Mouse (Mus musculus) kidney, embryonic 14.5 days (tissue): ENCODE results near the gene Manf. TPM values are rescaled to one million over a fixed set of nuclear protein-coding genes. Genes with fewer than 3 reads are reported as not detected.

Source experiments
- ATAC-seq: fragments of 200-750 bp; cut with Nextera tagmentation; 2 replicates; pipeline ENCODE4 v1.8.0; 2017; ENCODE audit warnings: moderate number of reproducible peaks, mild to moderate bottlenecking, moderate TSS enrichment, moderate library complexity; ENCODE audit not compliant: low FRiP score, low TSS enrichment
- H3K27ac ChIP-seq: fragments of 300-500 bp; sonication (generic); 2 replicates; pipeline ENCODE4 v1.5.1; 2014; ENCODE audit warnings: low read depth, mild to moderate bottlenecking, low read length, moderate library complexity, mixed read lengths
- H3K27me3 ChIP-seq: fragments of 300-500 bp; sonication (generic); 2 replicates; pipeline ENCODE4 v1.6.1; 2014; ENCODE audit warnings: mild to moderate bottlenecking, low read length; ENCODE audit not compliant: control insufficient read depth, insufficient read depth
- H3K36me3 ChIP-seq: fragments of 300-500 bp; sonication (generic); 2 replicates; pipeline ENCODE4 v1.6.1; 2014; ENCODE audit warnings: low read length, mixed read lengths; ENCODE audit not compliant: control insufficient read depth, insufficient read depth
- H3K4me1 ChIP-seq: fragments of 300-500 bp; sonication (generic); 2 replicates; pipeline ENCODE4 v1.6.1; 2014; ENCODE audit warnings: low read length, mixed read lengths; ENCODE audit not compliant: control insufficient read depth, insufficient read depth
- H3K4me2 ChIP-seq: fragments of 300-500 bp; sonication (generic); replicated peaks from 2 replicates; pipeline ENCODE4 v1.6.1; 2014; ENCODE audit warnings: low read depth, mild to moderate bottlenecking, low read length
- H3K4me3 ChIP-seq: fragments of 300-500 bp; sonication (generic); 2 replicates; pipeline ENCODE4 v1.5.1; 2014; ENCODE audit warnings: mild to moderate bottlenecking, low read length
- H3K9ac ChIP-seq: fragments of 300-500 bp; sonication (generic); 2 replicates; pipeline ENCODE4 v1.6.1; 2014; ENCODE audit warnings: low read depth, mild to moderate bottlenecking, low read length, moderate library complexity
- H3K9me3 ChIP-seq: fragments of 300-500 bp; sonication (generic); 2 replicates; pipeline ENCODE4 v1.6.1; 2016; ENCODE audit warnings: low read length; ENCODE audit not compliant: control insufficient read depth
- WGBS: fragments of 180-500 bp; shearing (Covaris S2); extraction: QIAGEN DNeasy Blood & Tissue Kit; methylation state at CpG from one replicate; pipeline ENCODE4 v1.1.7; 2014; 5-methylcytosine and 5-hydroxymethylcytosine counted together
- polyA plus RNA-seq: library from polyadenylated mRNA; unstranded; fragments of >200 nt; fragmentation: Nextera tagmentation; extraction: Ambion mirVana; gene quantifications from 2 replicates; pipeline ENCODE4 v1.2.1, GENCODE M21; 2014

Gene Manf
- polyA plus RNA-seq, 1 experiment from 2014 or later = 295 TPM

- no peak overlapping the region for H3K4me2 ChIP-seq
- no peaks in the 10 kb centered on the region for H3K4me1 ChIP-seq
- H3K9me3 ChIP-seq = no peaks in the 10 kb centered on the region
- WGBS = 42% methylated on average over 3 of the region's 3 CpGs
- H3K36me3 ChIP-seq = peaks cover 74% of the 10 kb centered on the region
- H3K27me3 ChIP-seq = no peaks in the 10 kb centered on the region
- H3K27ac ChIP-seq = no peak overlapping the region
- no peak for ATAC-seq
- H3K9ac ChIP-seq = no peak overlapping the region
- no peak overlapping the region for H3K4me3 ChIP-seq
These were observed 15.1 kb downstream of the Manf start for GRCm38 (mm10) chr9:106876666-106877065.

DNA sequence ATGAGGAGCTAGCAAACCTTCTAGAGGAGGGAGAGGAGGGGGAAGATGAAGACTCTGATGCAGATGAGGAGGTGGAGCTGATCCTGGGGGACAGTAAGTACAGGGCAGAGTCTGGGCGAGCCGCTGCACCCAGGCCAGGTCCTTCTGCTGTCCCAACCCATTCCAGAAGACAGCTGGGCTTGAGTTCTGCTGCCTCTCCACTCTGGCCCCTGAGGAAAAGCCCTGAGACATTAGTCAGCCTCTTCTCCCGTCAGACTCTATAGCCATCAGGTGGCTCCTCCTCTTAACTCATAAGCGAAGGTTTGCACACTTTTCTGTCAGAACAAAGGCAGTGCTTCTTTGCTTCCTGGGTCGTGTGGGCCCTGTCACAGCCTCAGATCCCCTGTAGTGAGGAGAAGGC, 17.6 kb downstream of the Manf start:
- Histone ChIP-seq H3K36me3 (peaks cover 67% of the 10 kb centered on the region), H3K4me3 (no peak overlapping the region), H3K9me3 (no peaks in the 10 kb centered on the region), H3K4me2 (no peak overlapping the region), H3K4me1 (no peaks in the 10 kb centered on the region), H3K27ac (no peak overlapping the region), H3K9ac (no peak overlapping the region), H3K27me3 (no peaks in the 10 kb centered on the region)
- WGBS = 88% methylated on average over 5 of the region's 5 CpGs
- ATAC-seq = no peak

GRCm38 (mm10) chr9:106858036-106858435, 33.7 kb downstream of the Manf start:
- Histone ChIP-seq H3K27ac (no peak overlapping the region), H3K4me3 (no peak overlapping the region), H3K36me3 (peaks cover 73% of the 10 kb centered on the region), H3K9ac (no peak overlapping the region), H3K4me2 (no peak overlapping the region), H3K9me3 (no peaks in the 10 kb centered on the region), H3K4me1 (no peaks in the 10 kb centered on the region), H3K27me3 (no peaks in the 10 kb centered on the region)
- no peak for ATAC-seq
- 90% methylated on average over 11 of the region's 11 CpGs for WGBS

DNA sequence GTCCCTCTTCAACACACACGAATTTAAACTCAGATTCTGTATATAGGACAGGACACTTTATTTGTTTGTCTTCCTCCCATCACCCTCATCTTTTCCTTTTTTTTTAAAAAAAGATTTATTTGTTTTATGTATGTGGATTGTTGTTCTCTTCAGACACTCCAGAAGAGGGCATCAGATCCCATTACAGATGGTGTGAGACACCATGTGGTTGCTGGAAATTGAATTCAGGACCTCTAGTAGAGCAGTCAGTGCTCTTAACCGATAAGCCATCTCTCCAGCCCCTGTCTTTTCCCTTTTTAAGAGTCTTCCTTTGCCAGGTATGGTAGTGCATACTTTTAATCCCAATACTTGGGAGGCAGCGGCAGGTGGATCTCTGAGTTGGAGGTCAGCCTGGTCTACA, 35.1 kb downstream of the Manf start:
- Histone ChIP-seq H3K27me3 (no peaks in the 10 kb centered on the region), H3K9ac (no peak overlapping the region), H3K36me3 (peaks cover 73% of the 10 kb centered on the region), H3K4me1 (no peaks in the 10 kb centered on the region), H3K4me3 (no peak overlapping the region), H3K9me3 (no peaks in the 10 kb centered on the region), H3K27ac (no peak overlapping the region), H3K4me2 (no peak overlapping the region)
- ATAC-seq = no peak
- WGBS = 91% methylated on average over 3 of the region's 3 CpGs

- H3K9me3 ChIP-seq = no peaks in the 10 kb centered on the region
- peaks cover 67% of the 10 kb centered on the region for H3K36me3 ChIP-seq
- no peak overlapping the region for H3K9ac ChIP-seq
- H3K4me3 ChIP-seq = no peak overlapping the region
- ATAC-seq = no peak
- no peaks in the 10 kb centered on the region for H3K4me1 ChIP-seq
- no peak overlapping the region for H3K4me2 ChIP-seq
- H3K27me3 ChIP-seq = no peaks in the 10 kb centered on the region
- H3K27ac ChIP-seq = no peak overlapping the region
- 93% methylated on average over 6 of the region's 6 CpGs for WGBS
These were observed 49.0 kb downstream of the Manf start for GRCm38 (mm10) chr9:106842800-106843199.

GRCm38 (mm10) chr9:106840569-106840968, 51.2 kb downstream of the Manf start:
- no peaks in the 10 kb centered on the region for H3K27me3 ChIP-seq
- WGBS = 94% methylated on average over 1 of the region's 1 CpGs
- H3K27ac ChIP-seq = no peak overlapping the region
- no peaks in the 10 kb centered on the region for H3K4me1 ChIP-seq
- H3K36me3 ChIP-seq = peaks cover 69% of the 10 kb centered on the region
- H3K9ac ChIP-seq = no peak overlapping the region
- ATAC-seq = no peak
- H3K4me3 ChIP-seq = no peak overlapping the region
- no peak overlapping the region for H3K4me2 ChIP-seq
- no peaks in the 10 kb centered on the region for H3K9me3 ChIP-seq

DNA sequence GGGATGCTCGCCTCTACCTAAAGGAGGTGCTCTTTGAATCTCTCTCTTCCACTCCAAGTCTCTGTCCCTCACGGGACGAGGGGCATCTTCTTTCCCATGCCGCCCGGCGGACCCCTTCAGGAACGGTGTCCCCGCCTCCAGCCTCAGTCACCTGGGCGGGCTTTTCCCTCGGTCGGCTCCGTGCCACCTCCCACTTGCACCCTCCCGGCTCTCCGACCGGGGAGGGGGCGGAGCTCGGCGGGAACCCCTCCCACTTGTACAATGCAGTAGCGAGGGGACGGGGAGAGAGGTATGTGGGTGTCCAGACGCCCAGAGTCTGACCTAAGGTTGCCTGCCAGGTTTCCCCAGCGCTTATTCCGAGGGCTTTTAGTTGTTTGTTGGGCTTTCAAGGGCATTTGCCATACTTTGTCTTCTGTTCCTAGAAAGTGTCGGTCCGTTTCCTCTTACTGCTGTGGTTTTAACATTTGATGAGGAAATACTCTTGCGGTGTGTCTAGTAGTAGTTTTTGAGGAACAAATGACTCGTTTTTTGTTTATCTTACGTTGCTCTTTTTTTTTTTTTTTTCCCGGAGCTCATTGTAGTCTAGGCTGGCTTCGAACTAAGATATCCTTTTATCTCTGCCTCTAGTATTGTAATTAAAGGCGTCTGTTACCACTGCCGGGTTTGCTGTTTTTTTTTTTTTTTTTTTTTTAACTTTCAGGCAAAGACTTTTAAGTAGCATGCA, 69.2 kb downstream of the Manf start:
- Histone ChIP-seq H3K4me2 (peak overlapping the region; percentile 59), H3K4me3 (peak overlapping the region; percentile 86), H3K9ac (peak overlapping the region; percentile 93), H3K4me1 (no peaks in the 10 kb centered on the region; the same call in 1 of the 2 replicates), H3K27me3 (no peaks in the 10 kb centered on the region), H3K9me3 (no peaks in the 10 kb centered on the region), H3K36me3 (no peaks in the 10 kb centered on the region), H3K27ac (peak overlapping the region; percentile 91)
- WGBS = 1% methylated on average over 30 of the region's 32 CpGs
- peak; percentile 90 for ATAC-seq

DNA sequence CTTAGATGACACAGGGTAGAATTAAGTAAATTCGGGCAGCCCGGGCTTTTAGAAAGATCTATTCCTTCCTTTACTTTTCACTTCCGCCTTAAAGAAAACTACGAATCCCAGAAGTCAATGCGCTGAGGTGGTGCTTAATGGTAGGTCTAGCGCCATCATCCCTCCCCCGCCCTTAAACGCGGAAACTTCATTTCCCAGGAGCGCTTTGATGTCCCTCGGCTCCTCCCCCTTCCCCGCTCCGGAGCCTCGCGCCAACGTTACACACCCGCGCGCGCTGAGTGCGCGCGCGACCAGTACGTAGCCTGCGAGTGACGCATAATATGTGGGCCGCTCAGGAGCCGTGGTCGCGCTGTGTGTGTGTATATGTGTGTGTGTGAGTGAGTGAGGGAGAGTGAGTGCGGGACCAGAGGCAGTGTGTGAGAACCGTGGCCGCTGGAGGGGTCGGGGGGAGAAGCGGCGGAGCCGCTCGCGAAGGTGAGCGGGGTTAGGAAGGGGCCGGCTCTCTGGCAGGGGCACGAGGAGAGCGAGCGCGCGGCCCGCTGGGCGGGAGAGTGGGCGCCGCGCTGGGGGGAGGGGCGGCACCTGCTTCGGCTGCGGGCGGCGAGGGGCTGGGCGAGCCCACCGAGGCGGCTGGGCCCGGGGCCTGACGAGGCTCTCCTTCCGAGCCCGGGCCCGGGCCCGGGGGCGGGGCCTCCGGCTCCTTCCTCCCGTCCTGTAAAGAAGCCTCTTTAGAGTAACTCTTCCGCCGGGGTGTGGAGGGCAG, 70.0 kb downstream of the Manf start, which contains the start of gene Dcaf1:
Gene Dcaf1, plus strand, starts transcription at position 257 of the 763 bp plus-strand sequence.
- Histone ChIP-seq H3K4me3 (peak within 1 kb of the TSS; percentile 86), H3K9ac (peak within 1 kb of the TSS; percentile 93), H3K9me3 (no peaks in the 10 kb centered on the region), H3K4me1 (no peaks in the 10 kb centered on the region; the same call in 1 of the 2 replicates), H3K27ac (peak within 1 kb of the TSS; percentile 91), H3K4me2 (peak within 1 kb of the TSS; percentile 59), H3K27me3 (no peaks in the 10 kb centered on the region), H3K36me3 (no peaks in the 10 kb centered on the region)
- 0% methylated on average over 58 of the region's 71 CpGs for WGBS
- peak; percentile 96 for ATAC-seq

- no peaks in the 10 kb centered on the region for H3K9me3 ChIP-seq
- H3K4me3 ChIP-seq = peak overlapping the region; percentile 86
- no peak for ATAC-seq
- WGBS = 55% methylated on average over 15 of the region's 15 CpGs
- no peaks in the 10 kb centered on the region; the same call in 1 of the 2 replicates for H3K4me1 ChIP-seq
- H3K4me2 ChIP-seq = peak overlapping the region; percentile 49
- H3K27me3 ChIP-seq = no peaks in the 10 kb centered on the region
- H3K36me3 ChIP-seq = no peaks in the 10 kb centered on the region
- H3K9ac ChIP-seq = peak overlapping the region; percentile 53; the same call in 1 of the 2 replicates
- H3K27ac ChIP-seq = no peak overlapping the region
These were observed 70.6 kb downstream of the Manf start for GRCm38 (mm10) chr9:106821050-106821617.
